Mouse (Mus musculus) cortical plate, adult 2 months (tissue): ENCODE data around the gene Olfr221.

Experiments used
- CTCF ChIP-seq: fragments of 200-500 bp; IDR thresholded peaks from 2 replicates; pipeline ENCODE4 v1.5.1; 2011; ENCODE audit warnings: mild to moderate bottlenecking, control low read depth, low read length; ENCODE audit not compliant: insufficient read depth; ENCODE audit errors: extremely low read depth
- POLR2A ChIP-seq: fragments of 200-500 bp; IDR thresholded peaks from 2 replicates; pipeline ENCODE4 v1.6.1; 2011; ENCODE audit warnings: mild to moderate bottlenecking, low read length, control low read depth; ENCODE audit not compliant: insufficient read depth; ENCODE audit errors: extremely low read depth

DNA sequence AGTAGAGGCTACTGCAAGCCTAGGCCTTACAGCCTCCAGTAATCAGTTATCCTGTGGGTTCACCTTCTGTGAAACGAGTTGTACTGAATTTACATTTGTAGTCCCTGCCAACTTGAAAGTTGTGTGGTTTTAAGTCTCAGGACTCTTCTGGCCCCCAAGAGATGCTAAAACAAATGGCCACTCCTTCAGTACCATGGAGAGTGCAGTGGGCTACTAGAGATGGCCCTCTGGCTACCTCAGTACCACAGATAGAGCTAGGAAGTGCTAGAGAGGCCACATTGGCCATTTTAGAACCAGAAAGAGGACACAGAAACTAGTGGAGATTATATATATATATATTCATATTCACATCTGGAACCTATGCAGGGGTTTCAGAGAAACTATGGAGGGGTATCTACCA lies 30.6 kb downstream of the Olfr221 start:
- TF ChIP-seq CTCF (no peak), POLR2A (no peak)
